ENCODE assay signal across 26 mouse cellular contexts in the genomic region with DNA sequence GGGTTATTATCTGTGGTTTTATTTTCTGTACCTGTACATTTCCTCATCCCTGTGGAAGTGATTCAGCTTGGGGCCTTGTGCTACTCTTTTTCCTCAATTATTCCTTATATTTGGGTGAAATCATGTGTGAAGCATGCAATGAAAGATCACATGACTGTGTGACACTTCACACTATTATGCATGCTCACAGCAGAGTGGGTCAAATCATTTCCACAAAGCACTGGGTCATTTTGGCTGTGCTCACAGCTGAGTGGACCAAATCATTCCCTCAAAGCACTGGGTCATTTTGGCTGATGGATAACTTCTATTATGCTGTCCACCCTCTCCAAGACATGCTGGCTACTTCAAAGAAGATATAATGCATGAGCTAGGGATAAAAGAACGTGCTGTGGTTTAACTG. TPM values are rescaled to one million over a fixed set of nuclear protein-coding genes. Genes with fewer than 3 reads are reported as not detected.
DNase-seq lines count a peak whose midpoint lies in the region; ATAC-seq and TF ChIP-seq lines count a peak whose summit lies in the region.
"Had no signal": no experiment of that assay in that cellular context is flagged by ENCODE, and none has a peak within 500 bp of the region (broad histone marks: within the 10 kb centered on the region; RNA-seq: fewer than 3 reads in every experiment).

No protein-coding gene starts in this region.

- no peak for TF ChIP-seq CTCF in hindbrain, postnatal 0 days (IDR thresholded peaks at IDR 0.05; ENCODE audit: low read depth)

- peak; percentile 22 for DNase-seq in embryo, embryonic 10.5 days (ENCODE audit: low spot score)
- DNase-seq in embryo, embryonic 11 days: no peak
- no peak for DNase-seq in hindbrain, postnatal 0 days (ENCODE audit: low spot score)
- no peak for DNase-seq in neural tube, embryonic 10.5 days (ENCODE audit: extremely low spot score, low spot score)
- DNase-seq: adrenal gland, postnatal 10 days; adrenal gland, postnatal 36 days; cerebellum, adult 11 months; cerebellum, adult 2 months; cerebellum, adult 9-11 months; cerebellum, postnatal 25 days; gastrocnemius, postnatal 10 days; gastrocnemius, postnatal 36 days had no signal

- no peak overlapping the region for H3K4me2 ChIP-seq in hindbrain, embryonic 12.5 days (replicated peaks)
- H3K4me2 ChIP-seq in hindbrain, postnatal 0 days (ENCODE audit: low read depth, low read length): no peak overlapping the region
- H3K4me2 ChIP-seq in midbrain, embryonic 16.5 days (ENCODE audit: low read length): no peak overlapping the region
- no peak overlapping the region for H3K4me2 ChIP-seq in midbrain, embryonic 13.5 days (replicated peaks)
- H3K4me2 ChIP-seq in neural tube, embryonic 12.5 days (replicated peaks): no peak overlapping the region
- H3K4me2 ChIP-seq: forebrain, embryonic 13.5 days; heart, embryonic 11.5 days; hindbrain, embryonic 15.5 days; intestine, embryonic 15.5 days had no signal

- no peaks in the 10 kb centered on the region for H3K27me3 ChIP-seq in hindbrain, embryonic 12.5 days
- H3K27me3 ChIP-seq in hindbrain, postnatal 0 days (ENCODE audit: insufficient read depth, low read length): no peaks in the 10 kb centered on the region
- no peaks in the 10 kb centered on the region for H3K27me3 ChIP-seq in midbrain, embryonic 16.5 days (ENCODE audit: control insufficient read depth, insufficient read depth, low read depth, low read length)
- H3K27me3 ChIP-seq in midbrain, embryonic 13.5 days: no peaks in the 10 kb centered on the region
- H3K27me3 ChIP-seq in neural tube, embryonic 12.5 days (replicated peaks): no peaks in the 10 kb centered on the region
- H3K27me3 ChIP-seq: forebrain, embryonic 13.5 days; hindbrain, embryonic 15.5 days; intestine, embryonic 15.5 days; Patski had no signal

- H3K4me1 ChIP-seq in hindbrain, embryonic 12.5 days: no peaks in the 10 kb centered on the region
- H3K4me1 ChIP-seq in hindbrain, postnatal 0 days (ENCODE audit: insufficient read depth, low read length): no peaks in the 10 kb centered on the region
- no peaks in the 10 kb centered on the region for H3K4me1 ChIP-seq in midbrain, embryonic 16.5 days (ENCODE audit: control insufficient read depth, insufficient read depth, low read length)
- H3K4me1 ChIP-seq in midbrain, embryonic 13.5 days (replicated peaks): no peaks in the 10 kb centered on the region
- no peaks in the 10 kb centered on the region for H3K4me1 ChIP-seq in neural tube, embryonic 12.5 days
- H3K4me1 ChIP-seq: forebrain, embryonic 10.5 days; forebrain, embryonic 13.5 days; hindbrain, embryonic 15.5 days; intestine, embryonic 15.5 days had no signal

- no peak overlapping the region for H3K9ac ChIP-seq in hindbrain, embryonic 12.5 days
- no peak overlapping the region for H3K9ac ChIP-seq in hindbrain, postnatal 0 days (replicated peaks; ENCODE audit: low read length)
- no peak overlapping the region for H3K9ac ChIP-seq in midbrain, embryonic 16.5 days (ENCODE audit: low read depth, low read length)
- H3K9ac ChIP-seq in midbrain, embryonic 13.5 days (replicated peaks): no peak overlapping the region
- no peak overlapping the region for H3K9ac ChIP-seq in neural tube, embryonic 12.5 days
- H3K9ac ChIP-seq: forebrain, embryonic 13.5 days; hindbrain, embryonic 15.5 days; intestine, embryonic 15.5 days had no signal

- no peak overlapping the region for H3K27ac ChIP-seq in hindbrain, embryonic 12.5 days
- no peak overlapping the region for H3K27ac ChIP-seq in hindbrain, postnatal 0 days
- H3K27ac ChIP-seq in midbrain, embryonic 16.5 days (ENCODE audit: low read length): no peak overlapping the region
- H3K27ac ChIP-seq in midbrain, embryonic 13.5 days: no peak overlapping the region
- H3K27ac ChIP-seq in neural tube, embryonic 12.5 days: no peak overlapping the region
- H3K27ac ChIP-seq: forebrain, embryonic 10.5 days; forebrain, embryonic 13.5 days; hindbrain, embryonic 15.5 days; intestine, embryonic 15.5 days had no signal

- WGBS in hindbrain, embryonic 12.5 days: 20% methylated on average over 1 of the region's 1 CpGs
- WGBS in hindbrain, postnatal 0 days: 11% methylated on average over 1 of the region's 1 CpGs
- 23% methylated on average over 1 of the region's 1 CpGs for WGBS in midbrain, embryonic 16.5 days
- WGBS in midbrain, embryonic 13.5 days: 27% methylated on average over 1 of the region's 1 CpGs
- 34% methylated on average over 1 of the region's 1 CpGs for WGBS in neural tube, embryonic 12.5 days

- no peaks in the 10 kb centered on the region for H3K36me3 ChIP-seq in hindbrain, embryonic 12.5 days
- no peaks in the 10 kb centered on the region for H3K36me3 ChIP-seq in hindbrain, postnatal 0 days (ENCODE audit: insufficient read depth, low read length)
- H3K36me3 ChIP-seq in midbrain, embryonic 16.5 days (ENCODE audit: control insufficient read depth, insufficient read depth, low read length): 0 out of 2 replicates have a peak, but pooled peaks cover 3% of the 10 kb centered on the region
- no peaks in the 10 kb centered on the region for H3K36me3 ChIP-seq in midbrain, embryonic 13.5 days
- H3K36me3 ChIP-seq in neural tube, embryonic 12.5 days: no peaks in the 10 kb centered on the region
- H3K36me3 ChIP-seq: forebrain, embryonic 10.5 days; hindbrain, embryonic 15.5 days; intestine, embryonic 15.5 days had no signal

- no peaks in the 10 kb centered on the region for H3K9me3 ChIP-seq in hindbrain, embryonic 12.5 days (replicated peaks)
- no peaks in the 10 kb centered on the region for H3K9me3 ChIP-seq in hindbrain, postnatal 0 days (ENCODE audit: low read length)
- H3K9me3 ChIP-seq in midbrain, embryonic 16.5 days (replicated peaks; ENCODE audit: control insufficient read depth, low read length, poor library complexity, severe bottlenecking): no peaks in the 10 kb centered on the region
- H3K9me3 ChIP-seq in midbrain, embryonic 13.5 days: no peaks in the 10 kb centered on the region
- H3K9me3 ChIP-seq in neural tube, embryonic 12.5 days: no peaks in the 10 kb centered on the region
- H3K9me3 ChIP-seq: forebrain, embryonic 10.5 days; forebrain, embryonic 13.5 days; hindbrain, embryonic 15.5 days; intestine, embryonic 15.5 days had no signal

- H3K4me3 ChIP-seq in hindbrain, embryonic 12.5 days: no peak overlapping the region
- no peak overlapping the region for H3K4me3 ChIP-seq in hindbrain, postnatal 0 days (ENCODE audit: low read length)
- H3K4me3 ChIP-seq in midbrain, embryonic 16.5 days (ENCODE audit: low read depth, low read length): no peak overlapping the region
- no peak overlapping the region for H3K4me3 ChIP-seq in midbrain, embryonic 13.5 days (replicated peaks)
- H3K4me3 ChIP-seq in neural tube, embryonic 12.5 days: no peak overlapping the region
- H3K4me3 ChIP-seq: forebrain, embryonic 10.5 days; forebrain, embryonic 13.5 days; hindbrain, embryonic 15.5 days; intestine, embryonic 15.5 days had no signal

- peak; percentile 48; the same call in 1 of the 2 replicates for ATAC-seq in hindbrain, embryonic 12.5 days (ENCODE audit: low FRiP score)
- no peak for ATAC-seq in hindbrain, postnatal 0 days
- ATAC-seq in midbrain, embryonic 16.5 days: peak; percentile 28; the same call in 1 of the 2 replicates
- no peak for ATAC-seq in midbrain, embryonic 13.5 days
- ATAC-seq in neural tube, embryonic 12.5 days (ENCODE audit: low FRiP score, low read depth): peak; percentile 50; the same call in 1 of the 2 replicates
- ATAC-seq: forebrain, embryonic 13.5 days; forebrain, embryonic 16.5 days; intestine, embryonic 15.5 days; Patski had no signal

RNA-seq across cellular contexts. Expression of gene Gabrb3, which starts 6.6 kb away (rescaled TPM):
- 17.0 and 21.0 TPM in 2 replicates for polyA plus RNA-seq in hindbrain, embryonic 12.5 days (2016; fragmentation: Nextera tagmentation; extraction: Ambion mirVana)
- 125 and 134 TPM in 2 replicates for total RNA-seq in hindbrain, postnatal 0 days (2014; rRNA removed)
- polyA plus RNA-seq in hindbrain, postnatal 0 days (2015; fragmentation: Nextera tagmentation; extraction: Ambion mirVana): 34.0 and 39.3 TPM in 2 replicates
- 64.2 and 67.4 TPM in 2 replicates for polyA plus RNA-seq in midbrain, embryonic 16.5 days (2015; fragmentation: Nextera tagmentation; extraction: Ambion mirVana)
- polyA plus RNA-seq in midbrain, embryonic 13.5 days (2015; fragmentation: Nextera tagmentation; extraction: Ambion mirVana): 27.7 and 28.7 TPM in 2 replicates
- polyA plus RNA-seq in neural tube, embryonic 12.5 days (2016; fragmentation: Nextera tagmentation; extraction: Ambion mirVana): 17.1 and 22.8 TPM in 2 replicates
- total RNA-seq: common myeloid progenitor, adult 5-6 weeks; gastrocnemius, adult 18-20 months; gastrocnemius, postnatal 36 days had no signal

RNA-seq across cellular contexts. Expression of gene Gabrg3, which starts 25.9 kb away (rescaled TPM):
- 0.45 and 0.56 TPM in 2 replicates for polyA plus RNA-seq in hindbrain, embryonic 12.5 days (2016; fragmentation: Nextera tagmentation; extraction: Ambion mirVana)
- total RNA-seq in hindbrain, postnatal 0 days (2014; rRNA removed): 13.0 TPM in 2 replicates
- 8.1 and 8.4 TPM in 2 replicates for polyA plus RNA-seq in hindbrain, postnatal 0 days (2015; fragmentation: Nextera tagmentation; extraction: Ambion mirVana)
- polyA plus RNA-seq in midbrain, embryonic 16.5 days (2015; fragmentation: Nextera tagmentation; extraction: Ambion mirVana): 8.3 and 8.6 TPM in 2 replicates
- polyA plus RNA-seq in midbrain, embryonic 13.5 days (2015; fragmentation: Nextera tagmentation; extraction: Ambion mirVana): 1.7 and 1.9 TPM in 2 replicates
- polyA plus RNA-seq in neural tube, embryonic 12.5 days (2016; fragmentation: Nextera tagmentation; extraction: Ambion mirVana): 1.5 and 1.7 TPM in 2 replicates
- total RNA-seq: common myeloid progenitor, adult 5-6 weeks; gastrocnemius, adult 18-20 months; gastrocnemius, postnatal 36 days; granulocyte monocyte progenitor cell, adult 5-6 weeks had no signal
- polyA plus RNA-seq: Patski had no signal

Comparison
In these comparisons a context has a peak if more than half of its experiments do, and no peak if none do; other contexts are left out.
1. ATAC-seq: peak in hindbrain, embryonic 12.5 days (single experiment), midbrain, embryonic 16.5 days (single experiment) and neural tube, embryonic 12.5 days (single experiment); none in hindbrain, postnatal 0 days (single experiment) and midbrain, embryonic 13.5 days (single experiment).